Mouse (Mus musculus): ENCODE results near the gene Col19a1. TPM values are rescaled to one million over a fixed set of nuclear protein-coding genes. Genes with fewer than 3 reads are reported as not detected.

The Col19a1 gene
- polyA plus RNA-seq, 1 experiment from 2014 or later: 0.05 TPM

GRCm38 (mm10) chr1:24550560-24551280 lies 36.6 kb downstream of the Col19a1 start:
- Histone ChIP-seq H3K27me3 (ENCODE audit: control insufficient read depth, insufficient read depth, low read length) (no peaks in the 10 kb centered on the region), H3K27ac (ENCODE audit: low read depth, low read length) (no peak overlapping the region), H3K9me3 (ENCODE audit: control insufficient read depth, low read length) (no peaks in the 10 kb centered on the region), H3K36me3 (ENCODE audit: control insufficient read depth, insufficient read depth, low read length) (no peaks in the 10 kb centered on the region), H3K4me1 (ENCODE audit: control insufficient read depth, insufficient read depth, low read length) (no peaks in the 10 kb centered on the region), H3K4me3 (ENCODE audit: low read depth, low read length) (no peak overlapping the region), H3K9ac (ENCODE audit: low read length) (no peak overlapping the region), H3K4me2 (no peak overlapping the region)
- DNase-seq (ENCODE audit: low spot score, missing footprints): no peak
- ATAC-seq (ENCODE audit: low FRiP score): no peak
- WGBS: 80% methylated on average over 18 of the region's 18 CpGs

GRCm38 (mm10) chr1:24550031-24550430 lies 37.2 kb downstream of the Col19a1 start:
- Histone ChIP-seq H3K9me3 (ENCODE audit: control insufficient read depth, low read length) (no peaks in the 10 kb centered on the region), H3K27me3 (ENCODE audit: control insufficient read depth, insufficient read depth, low read length) (no peaks in the 10 kb centered on the region), H3K36me3 (ENCODE audit: control insufficient read depth, insufficient read depth, low read length) (no peaks in the 10 kb centered on the region), H3K9ac (ENCODE audit: low read length) (no peak overlapping the region), H3K4me2 (no peak overlapping the region), H3K4me3 (ENCODE audit: low read depth, low read length) (no peak overlapping the region), H3K27ac (ENCODE audit: low read depth, low read length) (no peak overlapping the region), H3K4me1 (ENCODE audit: control insufficient read depth, insufficient read depth, low read length) (no peaks in the 10 kb centered on the region)
- ATAC-seq (ENCODE audit: low FRiP score) (no peak), DNase-seq (ENCODE audit: low spot score, missing footprints) (no peak)
- 74% methylated on average over 10 of the region's 10 CpGs for WGBS

- 86% methylated on average over 8 of the region's 8 CpGs for WGBS
- H3K4me2 ChIP-seq: no peak overlapping the region
- H3K4me1 ChIP-seq (ENCODE audit: control insufficient read depth, insufficient read depth, low read length): no peaks in the 10 kb centered on the region
- DNase-seq (ENCODE audit: low spot score, missing footprints) (no peak), ATAC-seq (ENCODE audit: low FRiP score) (no peak)
- no peak overlapping the region for H3K27ac ChIP-seq (ENCODE audit: low read depth, low read length)
- H3K27me3 ChIP-seq (ENCODE audit: control insufficient read depth, insufficient read depth, low read length): no peaks in the 10 kb centered on the region
- H3K4me3 ChIP-seq (ENCODE audit: low read depth, low read length): no peak overlapping the region
- no peak overlapping the region for H3K9ac ChIP-seq (ENCODE audit: low read length)
- no peaks in the 10 kb centered on the region for H3K9me3 ChIP-seq (ENCODE audit: control insufficient read depth, low read length)
- no peaks in the 10 kb centered on the region for H3K36me3 ChIP-seq (ENCODE audit: control insufficient read depth, insufficient read depth, low read length)
These were observed 38.2 kb downstream of the Col19a1 start for GRCm38 (mm10) chr1:24549050-24549449.

GRCm38 (mm10) chr1:24547574-24547973 lies 39.7 kb downstream of the Col19a1 start:
- H3K4me3 ChIP-seq (ENCODE audit: low read depth, low read length): no peak overlapping the region
- no peaks in the 10 kb centered on the region for H3K4me1 ChIP-seq (ENCODE audit: control insufficient read depth, insufficient read depth, low read length)
- no peak overlapping the region for H3K27ac ChIP-seq (ENCODE audit: low read depth, low read length)
- H3K4me2 ChIP-seq: no peak overlapping the region
- H3K9ac ChIP-seq (ENCODE audit: low read length): no peak overlapping the region
- no peak for DNase-seq (ENCODE audit: low spot score, missing footprints)
- no peaks in the 10 kb centered on the region for H3K36me3 ChIP-seq (ENCODE audit: control insufficient read depth, insufficient read depth, low read length)
- 87% methylated on average over 1 of the region's 1 CpGs for WGBS
- ATAC-seq (ENCODE audit: low FRiP score): no peak
- H3K27me3 ChIP-seq (ENCODE audit: control insufficient read depth, insufficient read depth, low read length): no peaks in the 10 kb centered on the region
- H3K9me3 ChIP-seq (ENCODE audit: control insufficient read depth, low read length): no peaks in the 10 kb centered on the region

- 82% methylated on average over 1 of the region's 1 CpGs for WGBS
- Histone ChIP-seq H3K4me2 (no peak overlapping the region), H3K9me3 (ENCODE audit: control insufficient read depth, low read length) (no peaks in the 10 kb centered on the region), H3K27me3 (ENCODE audit: control insufficient read depth, insufficient read depth, low read length) (no peaks in the 10 kb centered on the region), H3K27ac (ENCODE audit: low read depth, low read length) (no peak overlapping the region), H3K4me1 (ENCODE audit: control insufficient read depth, insufficient read depth, low read length) (no peaks in the 10 kb centered on the region), H3K9ac (ENCODE audit: low read length) (no peak overlapping the region), H3K4me3 (ENCODE audit: low read depth, low read length) (no peak overlapping the region), H3K36me3 (ENCODE audit: control insufficient read depth, insufficient read depth, low read length) (no peaks in the 10 kb centered on the region)
- no peak for ATAC-seq (ENCODE audit: low FRiP score)
- no peak for DNase-seq (ENCODE audit: low spot score, missing footprints)
These were observed 47.4 kb downstream of the Col19a1 start for GRCm38 (mm10) chr1:24539852-24540251.

- Histone ChIP-seq H3K36me3 (ENCODE audit: control insufficient read depth, insufficient read depth, low read length) (no peaks in the 10 kb centered on the region), H3K4me1 (ENCODE audit: control insufficient read depth, insufficient read depth, low read length) (no peaks in the 10 kb centered on the region), H3K4me2 (no peak overlapping the region), H3K27ac (ENCODE audit: low read depth, low read length) (no peak overlapping the region), H3K9ac (ENCODE audit: low read length) (no peak overlapping the region), H3K27me3 (ENCODE audit: control insufficient read depth, insufficient read depth, low read length) (no peaks in the 10 kb centered on the region), H3K4me3 (ENCODE audit: low read depth, low read length) (no peak overlapping the region), H3K9me3 (ENCODE audit: control insufficient read depth, low read length) (no peaks in the 10 kb centered on the region)
- WGBS: 86% methylated on average over 2 of the region's 2 CpGs
- no peak for ATAC-seq (ENCODE audit: low FRiP score)
- no peak for DNase-seq (ENCODE audit: low spot score, missing footprints)
These were observed 60.1 kb downstream of the Col19a1 start for GRCm38 (mm10) chr1:24527194-24527593.

GRCm38 (mm10) chr1:24517462-24517861 lies 69.8 kb downstream of the Col19a1 start:
- no peak overlapping the region for H3K4me3 ChIP-seq (ENCODE audit: low read depth, low read length)
- no peaks in the 10 kb centered on the region for H3K36me3 ChIP-seq (ENCODE audit: control insufficient read depth, insufficient read depth, low read length)
- no peak overlapping the region for H3K27ac ChIP-seq (ENCODE audit: low read depth, low read length)
- no peaks in the 10 kb centered on the region for H3K27me3 ChIP-seq (ENCODE audit: control insufficient read depth, insufficient read depth, low read length)
- DNase-seq (ENCODE audit: low spot score, missing footprints): no peak
- 70% methylated on average over 4 of the region's 4 CpGs for WGBS
- no peak overlapping the region for H3K4me2 ChIP-seq
- no peak for ATAC-seq (ENCODE audit: low FRiP score)
- H3K9ac ChIP-seq (ENCODE audit: low read length): no peak overlapping the region
- H3K9me3 ChIP-seq (ENCODE audit: control insufficient read depth, low read length): no peaks in the 10 kb centered on the region
- no peaks in the 10 kb centered on the region for H3K4me1 ChIP-seq (ENCODE audit: control insufficient read depth, insufficient read depth, low read length)

GRCm38 (mm10) chr1:24515341-24515740 lies 71.9 kb downstream of the Col19a1 start:
- ATAC-seq (ENCODE audit: low FRiP score) (no peak), DNase-seq (ENCODE audit: low spot score, missing footprints) (no peak)
- Histone ChIP-seq H3K4me3 (ENCODE audit: low read depth, low read length) (no peak overlapping the region), H3K27me3 (ENCODE audit: control insufficient read depth, insufficient read depth, low read length) (no peaks in the 10 kb centered on the region), H3K9ac (ENCODE audit: low read length) (no peak overlapping the region), H3K4me2 (no peak overlapping the region), H3K27ac (ENCODE audit: low read depth, low read length) (no peak overlapping the region), H3K4me1 (ENCODE audit: control insufficient read depth, insufficient read depth, low read length) (no peaks in the 10 kb centered on the region), H3K36me3 (ENCODE audit: control insufficient read depth, insufficient read depth, low read length) (no peaks in the 10 kb centered on the region), H3K9me3 (ENCODE audit: control insufficient read depth, low read length) (no peaks in the 10 kb centered on the region)
- 85% methylated on average over 5 of the region's 5 CpGs for WGBS

GRCm38 (mm10) chr1:24511536-24511935 lies 75.7 kb downstream of the Col19a1 start:
- no peaks in the 10 kb centered on the region for H3K9me3 ChIP-seq (ENCODE audit: control insufficient read depth, low read length)
- H3K27ac ChIP-seq (ENCODE audit: low read depth, low read length): no peak overlapping the region
- H3K4me2 ChIP-seq: no peak overlapping the region
- no peaks in the 10 kb centered on the region for H3K27me3 ChIP-seq (ENCODE audit: control insufficient read depth, insufficient read depth, low read length)
- DNase-seq (ENCODE audit: low spot score, missing footprints) (no peak), ATAC-seq (ENCODE audit: low FRiP score) (no peak)
- no peak overlapping the region for H3K9ac ChIP-seq (ENCODE audit: low read length)
- no peak overlapping the region for H3K4me3 ChIP-seq (ENCODE audit: low read depth, low read length)
- no peaks in the 10 kb centered on the region for H3K36me3 ChIP-seq (ENCODE audit: control insufficient read depth, insufficient read depth, low read length)
- WGBS: 80% methylated on average over 6 of the region's 6 CpGs
- H3K4me1 ChIP-seq (ENCODE audit: control insufficient read depth, insufficient read depth, low read length): no peaks in the 10 kb centered on the region

Measured in midbrain, embryonic 11.5 days (tissue).